Comparison of ENCODE assay signal across 8 mouse cellular contexts in the genomic region with DNA sequence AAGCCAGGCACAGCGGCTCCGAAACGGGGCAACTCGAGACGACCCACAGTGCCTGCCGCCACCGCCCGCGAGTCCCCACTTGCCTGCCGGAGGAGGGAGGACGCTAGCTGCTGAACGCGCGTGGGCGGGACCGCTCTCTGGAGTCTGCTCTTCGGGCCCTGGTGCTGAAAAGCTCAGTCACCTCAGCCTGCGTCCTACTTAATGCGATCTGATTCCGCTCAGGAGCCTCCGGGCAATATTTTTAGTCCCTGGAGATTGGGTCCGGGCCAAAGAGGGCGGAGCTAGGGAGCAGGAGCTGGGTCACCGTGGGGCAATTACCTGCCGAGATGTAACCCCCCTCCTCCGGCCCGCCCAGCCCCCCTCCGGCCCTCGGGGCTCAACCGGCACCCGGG. TPM values are rescaled to one million over a fixed set of nuclear protein-coding genes. Genes with fewer than 3 reads are reported as not detected.
DNase-seq lines count a peak whose midpoint lies in the region; ATAC-seq and TF ChIP-seq lines count a peak whose summit lies in the region.

No protein-coding gene starts in this region.

- WGBS in hindbrain, embryonic 13.5 days, result 1% methylated on average over 31 of the region's 31 CpGs

- H3K36me3 ChIP-seq in MEL (ENCODE audit: control insufficient read depth in 1 of 2, insufficient read depth in 2 of 2, low read length in 2 of 2), result peaks cover 0 to 30% of the 10 kb centered on the region in 2 experiments; a peak in 2 of 4 replicates
- H3K36me3 ChIP-seq in hindbrain, embryonic 13.5 days, result peaks cover 30% of the 10 kb centered on the region

- no peak for TF ChIP-seq CTCF in MEL (IDR thresholded peaks at IDR 0.05 in 2 of 3, conservative IDR thresholded peaks at IDR 0.05 in 1 of 3; ENCODE audit: control insufficient read depth in 1 of 3, insufficient read depth in 1 of 3, low read depth in 2 of 3, low read length in 3 of 3, poor library complexity in 1 of 3, severe bottlenecking in 1 of 3)

- H3K4me3 ChIP-seq in MEL (ENCODE audit: control insufficient read depth in 1 of 2, insufficient read depth in 1 of 2, low read depth in 2 of 2, low read length in 2 of 2), result peak overlapping the region; percentile 80 to 85
- H3K4me3 ChIP-seq in hindbrain, embryonic 13.5 days, result peak overlapping the region; percentile 83

- DNase-seq in MEL (ENCODE audit: low read depth, low spot score), result peak; percentile 88
- peak; percentile 91 to 92 for DNase-seq in cerebellum, adult 18-20 months
- DNase-seq in frontal cortex, postnatal 14 days (ENCODE audit: low spot score in 2 of 2), result peak; percentile 73 to 76
- DNase-seq in left cerebral cortex, adult 18-20 months (ENCODE audit: low spot score in 2 of 2), result peak; percentile 82 to 87
- DNase-seq in lung, postnatal 4 days, result peak; percentile 82 to 85
- peak; percentile 90 for DNase-seq in retina, postnatal 7 days (ENCODE audit: low read depth, low spot score)
- DNase-seq in urinary bladder, adult 2 months (ENCODE audit: low spot score), result peak; percentile 66

- no peak for TF ChIP-seq EP300 in MEL (IDR thresholded peaks at IDR 0.05; ENCODE audit: low read depth in 1 of 2, low read length in 2 of 2)

- no peaks in the 10 kb centered on the region for H3K27me3 ChIP-seq in MEL (ENCODE audit: control insufficient read depth in 1 of 2, insufficient read depth in 2 of 2, low read length in 2 of 2)
- no peaks in the 10 kb centered on the region for H3K27me3 ChIP-seq in hindbrain, embryonic 13.5 days

- TF ChIP-seq POLR2A in MEL (IDR thresholded peaks at IDR 0.05; ENCODE audit: control insufficient read depth in 1 of 2, insufficient read depth in 1 of 2, low read depth in 1 of 2, low read length in 2 of 2, poor library complexity in 1 of 2), result peak; percentile 17 to 32; a peak in 1 of 4 replicates

- TF ChIP-seq RAD21 in MEL (IDR thresholded peaks at IDR 0.05; ENCODE audit: low read depth, low read length), result no peak

- H3K9ac ChIP-seq in MEL (ENCODE audit: control insufficient read depth, low read depth, low read length, poor library complexity, severe bottlenecking), result peak overlapping the region; percentile 88
- peak overlapping the region; percentile 93 for H3K9ac ChIP-seq in hindbrain, embryonic 13.5 days

- peaks cover 3% of the 10 kb centered on the region; the same call in 1 of the 2 replicates for H3K79me2 ChIP-seq in MEL (ENCODE audit: control insufficient read depth, insufficient read depth, low read length, poor library complexity)

- no peaks in the 10 kb centered on the region for H3K9me3 ChIP-seq in MEL (replicated peaks; ENCODE audit: insufficient read depth, low read length)
- no peaks in the 10 kb centered on the region for H3K9me3 ChIP-seq in hindbrain, embryonic 13.5 days

- peaks cover 8 to 47% of the 10 kb centered on the region in 2 experiments for H3K4me1 ChIP-seq in MEL (ENCODE audit: control insufficient read depth in 1 of 2, insufficient read depth in 2 of 2, low read length in 2 of 2)
- H3K4me1 ChIP-seq in hindbrain, embryonic 13.5 days (replicated peaks), result peaks cover 19% of the 10 kb centered on the region

- peak overlapping the region; percentile 68 for H3K27ac ChIP-seq in MEL (ENCODE audit: control insufficient read depth, low read depth, low read length)
- H3K27ac ChIP-seq in hindbrain, embryonic 13.5 days, result peak overlapping the region; percentile 90

- H3K4me2 ChIP-seq in hindbrain, embryonic 13.5 days, result peak overlapping the region; percentile 74

- ATAC-seq in hindbrain, embryonic 13.5 days (ENCODE audit: low FRiP score), result peak; percentile 78

TF ChIP-seq in MEL, 35 proteins besides CTCF, POLR2A, EP300 and RAD21:
- TF ChIP-seq MEF2A (IDR thresholded peaks at IDR 0.05; ENCODE audit: extremely low read depth, insufficient replicate concordance, low read depth, low read length, poor library complexity, severe bottlenecking) (no peak), KAT2A (conservative IDR thresholded peaks at IDR 0.05; ENCODE audit: low read depth, low read length) (no peak), SIN3A (IDR thresholded peaks at IDR 0.05; ENCODE audit: low read length) (peak; percentile 67), E2F4 (IDR thresholded peaks at IDR 0.05; ENCODE audit: borderline replicate concordance, low read depth, low read length) (no peak), NRF1 (IDR thresholded peaks at IDR 0.05; ENCODE audit: insufficient read depth, low read depth, low read length, poor library complexity, severe bottlenecking) (no peak), ETS1 (IDR thresholded peaks at IDR 0.05; ENCODE audit: low read depth, low read length) (0 out of 2 replicates have a peak, but pooled peaks have one; percentile 15), POLR2AphosphoS2 (IDR thresholded peaks at IDR 0.05; ENCODE audit: low read length) (no peak), MXI1 (IDR thresholded peaks at IDR 0.05; ENCODE audit: low read depth, low read length) (no peak)

RNA-seq across cellular contexts. Expression of a gene that starts 0.5 kb away (rescaled TPM):
- total RNA-seq in MEL (2012; rRNA removed), result 17.4 and 19.2 TPM in 2 replicates
- polyA plus RNA-seq in MEL (2012; ENCODE audit: insufficient read depth in 1 of 2, insufficient read length in 2 of 2, low read depth in 1 of 2, low replicate concordance in 2 of 2, missing spikeins in 1 of 2), result 10 to 100 TPM in 1 of 2 experiments, not detected in 1; 38.6 TPM
- polyA plus RNA-seq in hindbrain, embryonic 13.5 days (2015; fragmentation: Nextera tagmentation; extraction: Ambion mirVana), result 20.8 and 23.4 TPM in 2 replicates
- 100 to 1,000 TPM; 147 to 153 TPM for total RNA-seq in left cerebral cortex, adult 18-20 months (2021)
- 37.1 and 49.6 TPM in 2 replicates for polyA plus RNA-seq in urinary bladder, adult 2 months (2012; rRNA removed)

RNA-seq across cellular contexts. Expression of a gene that starts 17.1 kb away (rescaled TPM):
- total RNA-seq in MEL (2012; rRNA removed), result 1.3 and 2.7 TPM in 2 replicates
- polyA plus RNA-seq in MEL (2012; ENCODE audit: insufficient read depth in 1 of 2, insufficient read length in 2 of 2, low read depth in 1 of 2, low replicate concordance in 2 of 2, missing spikeins in 1 of 2), result 1 to 10 TPM in 1 of 2 experiments, not detected in 1; 6.6 TPM
- polyA plus RNA-seq in hindbrain, embryonic 13.5 days (2015; fragmentation: Nextera tagmentation; extraction: Ambion mirVana), result 6.1 and 6.9 TPM in 2 replicates
- total RNA-seq in left cerebral cortex, adult 18-20 months (2021), result 1 to 10 TPM; 4.5 to 5.8 TPM
- 22.6 and 24.0 TPM in 2 replicates for polyA plus RNA-seq in urinary bladder, adult 2 months (2012; rRNA removed)

RNA-seq across cellular contexts. Expression of a gene that starts 27.7 kb away (rescaled TPM):
- total RNA-seq in MEL (2012; rRNA removed), result 47.6 and 58.1 TPM in 2 replicates
- 10 to 100 TPM in 1 of 2 experiments, not detected in 1; 47.1 TPM for polyA plus RNA-seq in MEL (2012; ENCODE audit: insufficient read depth in 1 of 2, insufficient read length in 2 of 2, low read depth in 1 of 2, low replicate concordance in 2 of 2, missing spikeins in 1 of 2)
- 19.6 and 21.4 TPM in 2 replicates for polyA plus RNA-seq in hindbrain, embryonic 13.5 days (2015; fragmentation: Nextera tagmentation; extraction: Ambion mirVana)
- 10 to 100 TPM; 49.7 to 54.5 TPM for total RNA-seq in left cerebral cortex, adult 18-20 months (2021)
- polyA plus RNA-seq in urinary bladder, adult 2 months (2012; rRNA removed), result 33.3 and 40.9 TPM in 2 replicates

RNA-seq across cellular contexts. Expression of a gene that starts 29.8 kb away (rescaled TPM):
- total RNA-seq in MEL (2012; rRNA removed), result 20.3 and 28.2 TPM in 2 replicates
- polyA plus RNA-seq in MEL (2012; ENCODE audit: insufficient read depth in 1 of 2, insufficient read length in 2 of 2, low read depth in 1 of 2, low replicate concordance in 2 of 2, missing spikeins in 1 of 2), result 10 to 100 TPM in 1 of 2 experiments, not detected in 1; 26.1 TPM
- 55.5 and 61.5 TPM in 2 replicates for polyA plus RNA-seq in hindbrain, embryonic 13.5 days (2015; fragmentation: Nextera tagmentation; extraction: Ambion mirVana)
- total RNA-seq in left cerebral cortex, adult 18-20 months (2021), result 10 to 100 TPM; 38.0 to 40.4 TPM
- polyA plus RNA-seq in urinary bladder, adult 2 months (2012; rRNA removed), result 92.8 and 117 TPM in 2 replicates

RNA-seq across cellular contexts. Expression of a gene that starts 34.6 kb away (rescaled TPM):
- total RNA-seq in MEL (2012; rRNA removed), result 11.6 and 13.7 TPM in 2 replicates
- 10 to 100 TPM in 1 of 2 experiments, not detected in 1; 32.3 TPM for polyA plus RNA-seq in MEL (2012; ENCODE audit: insufficient read depth in 1 of 2, insufficient read length in 2 of 2, low read depth in 1 of 2, low replicate concordance in 2 of 2, missing spikeins in 1 of 2)
- 4.0 and 4.7 TPM in 2 replicates for polyA plus RNA-seq in hindbrain, embryonic 13.5 days (2015; fragmentation: Nextera tagmentation; extraction: Ambion mirVana)
- 10 to 100 TPM; 37.1 to 39.9 TPM for total RNA-seq in left cerebral cortex, adult 18-20 months (2021)
- polyA plus RNA-seq in urinary bladder, adult 2 months (2012; rRNA removed), result 25.3 and 40.7 TPM in 2 replicates

Comparison
In these comparisons a context has a peak if more than half of its experiments do, and no peak if none do; other contexts are left out.
1. Peak in every context shown above with its lines: DNase-seq, ATAC-seq, H3K4me3 ChIP-seq and H3K27ac ChIP-seq.